In the genomic region with DNA sequence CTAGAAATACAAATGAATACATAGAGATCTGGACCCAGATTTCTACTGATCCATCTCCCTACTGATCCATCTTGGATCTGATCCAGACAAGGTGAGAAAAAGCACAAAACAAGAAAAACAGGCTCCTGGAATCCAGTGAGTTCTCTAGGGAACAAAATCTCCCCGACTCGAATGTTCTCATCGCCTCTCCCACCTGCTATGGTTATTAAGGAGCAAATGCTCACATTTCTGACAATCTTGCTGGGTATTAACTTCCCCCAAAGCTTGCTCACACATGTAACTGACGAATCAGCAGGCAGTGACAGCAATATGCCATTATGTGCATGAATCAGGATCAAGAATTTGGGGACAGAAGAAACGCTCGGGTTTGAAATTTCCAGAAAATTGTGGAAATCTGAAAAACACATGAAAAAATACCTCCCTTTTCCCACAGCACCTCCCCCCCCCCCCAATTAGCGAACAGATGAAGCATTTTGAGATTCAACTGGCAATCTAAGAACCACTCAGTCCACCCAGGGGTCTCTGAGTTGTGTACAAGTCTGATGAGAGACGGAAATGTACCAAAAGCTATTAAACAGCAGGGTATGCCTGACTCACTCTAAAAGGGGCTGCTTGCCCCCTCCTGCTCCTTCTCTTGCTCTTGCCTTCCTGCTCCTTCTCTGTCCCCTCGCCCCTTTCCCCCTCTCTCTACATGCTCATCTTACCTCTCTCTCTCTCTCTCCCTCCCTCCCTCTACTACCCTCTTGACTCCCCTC, we compare ENCODE assay signal across 24 mouse cellular contexts.
DNase-seq lines count a peak whose midpoint lies in the region; ATAC-seq lines count a peak whose summit lies in the region.
"Had no signal": no experiment of that assay in that cellular context is flagged by ENCODE, and none has a peak within 500 bp of the region (broad histone marks: within the 10 kb centered on the region; RNA-seq: fewer than 3 reads in every experiment).

No protein-coding gene starts in this region.

- DNase-seq in embryonic facial prominence, embryonic 11.5 days (ENCODE audit: low spot score), result peak; percentile 21
- DNase-seq in embryonic facial prominence, embryonic 10.5 days (ENCODE audit: low spot score), result no peak
- peak; percentile 51 for DNase-seq in midbrain, embryonic 11.5 days (ENCODE audit: low spot score, missing footprints)
- DNase-seq in brain, adult 2 months (ENCODE audit: low read depth, low spot score), result peak; percentile 48
- DNase-seq in adrenal gland, postnatal 14 days, result no peak
- DNase-seq: adrenal gland, adult 8-10 months; cerebellum, adult 9-10 months; gastrocnemius, adult 2 months; heart, postnatal 36 days; kidney, adult 18-20 months; kidney, postnatal 10 days; lung, embryonic 14.5 days; right cerebral cortex, postnatal 14 days; spleen, adult 18-20 months; thymus, postnatal 14 days had no signal

- no peak overlapping the region for H3K9ac ChIP-seq in embryonic facial prominence, embryonic 11.5 days (replicated peaks; ENCODE audit: low read length)
- H3K9ac ChIP-seq in midbrain, embryonic 11.5 days (ENCODE audit: low read length), result no peak overlapping the region
- no peak overlapping the region for H3K9ac ChIP-seq in midbrain, embryonic 13.5 days (replicated peaks)
- no peak overlapping the region for H3K9ac ChIP-seq in limb, embryonic 13.5 days
- H3K9ac ChIP-seq: heart, embryonic 15.5 days; hindbrain, embryonic 14.5 days; liver, embryonic 14.5 days; lung, embryonic 14.5 days had no signal

- no peaks in the 10 kb centered on the region for H3K36me3 ChIP-seq in embryonic facial prominence, embryonic 11.5 days (replicated peaks; ENCODE audit: control insufficient read depth, insufficient read depth, low read depth, low read length)
- peaks cover 6% of the 10 kb centered on the region for H3K36me3 ChIP-seq in embryonic facial prominence, embryonic 10.5 days (replicated peaks)
- H3K36me3 ChIP-seq in midbrain, embryonic 11.5 days (ENCODE audit: control insufficient read depth, insufficient read depth, low read length), result no peaks in the 10 kb centered on the region; the same call in none of the 2 replicates
- no peaks in the 10 kb centered on the region for H3K36me3 ChIP-seq in midbrain, embryonic 13.5 days
- peaks cover 4% of the 10 kb centered on the region; the same call in 1 of the 2 replicates for H3K36me3 ChIP-seq in limb, embryonic 13.5 days
- H3K36me3 ChIP-seq: heart, embryonic 15.5 days had no signal

- H3K27ac ChIP-seq in embryonic facial prominence, embryonic 11.5 days (replicated peaks; ENCODE audit: low read depth, low read length), result no peak overlapping the region; the same call in 1 of the 2 replicates
- no peak overlapping the region for H3K27ac ChIP-seq in embryonic facial prominence, embryonic 10.5 days (replicated peaks)
- H3K27ac ChIP-seq in midbrain, embryonic 11.5 days (ENCODE audit: low read depth, low read length), result no peak overlapping the region
- H3K27ac ChIP-seq in midbrain, embryonic 13.5 days, result no peak overlapping the region
- H3K27ac ChIP-seq in limb, embryonic 13.5 days, result peak overlapping the region; percentile 34; the same call in 1 of the 2 replicates
- H3K27ac ChIP-seq: gastrocnemius, adult 2 months; heart, embryonic 15.5 days; hindbrain, embryonic 14.5 days; liver, embryonic 14.5 days had no signal

- H3K27me3 ChIP-seq in embryonic facial prominence, embryonic 11.5 days (ENCODE audit: control insufficient read depth, insufficient read depth, low read length), result no peaks in the 10 kb centered on the region
- no peaks in the 10 kb centered on the region for H3K27me3 ChIP-seq in embryonic facial prominence, embryonic 10.5 days (replicated peaks; ENCODE audit: low read depth, poor library complexity, severe bottlenecking)
- no peaks in the 10 kb centered on the region for H3K27me3 ChIP-seq in midbrain, embryonic 11.5 days (ENCODE audit: control insufficient read depth, insufficient read depth, low read length)
- H3K27me3 ChIP-seq in midbrain, embryonic 13.5 days, result no peaks in the 10 kb centered on the region
- no peaks in the 10 kb centered on the region for H3K27me3 ChIP-seq in limb, embryonic 13.5 days
- H3K27me3 ChIP-seq: heart, embryonic 15.5 days had no signal

- 65% methylated on average over 9 of the region's 9 CpGs for WGBS in embryonic facial prominence, embryonic 11.5 days
- WGBS in embryonic facial prominence, embryonic 10.5 days, result 78% methylated on average over 9 of the region's 9 CpGs
- WGBS in midbrain, embryonic 11.5 days, result 81% methylated on average over 9 of the region's 9 CpGs
- 76% methylated on average over 9 of the region's 9 CpGs for WGBS in midbrain, embryonic 13.5 days
- 44% methylated on average over 9 of the region's 9 CpGs for WGBS in limb, embryonic 13.5 days

- no peak for ATAC-seq in embryonic facial prominence, embryonic 11.5 days (replicated peaks; ENCODE audit: insufficient number of reproducible peaks, low FRiP score, low TSS enrichment, low read depth)
- ATAC-seq in midbrain, embryonic 11.5 days (ENCODE audit: low FRiP score), result no peak
- no peak for ATAC-seq in midbrain, embryonic 13.5 days
- ATAC-seq in limb, embryonic 13.5 days (ENCODE audit: low FRiP score, low read depth), result no peak; the same call in 1 of the 2 replicates
- ATAC-seq: activated CD4-positive, CD25-positive, alpha-beta regulatory T cell, adult 4 months; inflammation-experienced regulatory T-cells, adult 6 months; midbrain, embryonic 16.5 days had no signal

- H3K9me3 ChIP-seq in embryonic facial prominence, embryonic 11.5 days (replicated peaks; ENCODE audit: control insufficient read depth, low read length), result no peaks in the 10 kb centered on the region
- no peaks in the 10 kb centered on the region for H3K9me3 ChIP-seq in embryonic facial prominence, embryonic 10.5 days
- no peaks in the 10 kb centered on the region for H3K9me3 ChIP-seq in midbrain, embryonic 11.5 days (ENCODE audit: control insufficient read depth, low read length)
- no peaks in the 10 kb centered on the region for H3K9me3 ChIP-seq in midbrain, embryonic 13.5 days
- H3K9me3 ChIP-seq in limb, embryonic 13.5 days, result no peaks in the 10 kb centered on the region
- H3K9me3 ChIP-seq: heart, embryonic 15.5 days had no signal

- peaks cover 5% of the 10 kb centered on the region for H3K4me1 ChIP-seq in embryonic facial prominence, embryonic 11.5 days (ENCODE audit: control insufficient read depth, insufficient read depth, low read length)
- H3K4me1 ChIP-seq in embryonic facial prominence, embryonic 10.5 days, result peaks cover 47% of the 10 kb centered on the region
- peaks cover 15% of the 10 kb centered on the region for H3K4me1 ChIP-seq in midbrain, embryonic 11.5 days (ENCODE audit: control insufficient read depth, insufficient read depth, low read length)
- H3K4me1 ChIP-seq in midbrain, embryonic 13.5 days (replicated peaks), result peaks cover 36% of the 10 kb centered on the region
- H3K4me1 ChIP-seq in limb, embryonic 13.5 days, result peaks cover 38% of the 10 kb centered on the region

- H3K4me2 ChIP-seq in embryonic facial prominence, embryonic 11.5 days (ENCODE audit: low read depth, low read length), result no peak overlapping the region
- H3K4me2 ChIP-seq in midbrain, embryonic 11.5 days, result no peak overlapping the region
- H3K4me2 ChIP-seq in midbrain, embryonic 13.5 days (replicated peaks), result no peak overlapping the region
- 0 out of 2 replicates have a peak overlapping the region, but pooled peaks have one; percentile 5 for H3K4me2 ChIP-seq in limb, embryonic 13.5 days (replicated peaks)
- H3K4me2 ChIP-seq: heart, embryonic 15.5 days; hindbrain, embryonic 14.5 days; lung, embryonic 14.5 days had no signal

- no peak overlapping the region for H3K4me3 ChIP-seq in embryonic facial prominence, embryonic 11.5 days (ENCODE audit: low read depth, low read length)
- H3K4me3 ChIP-seq in embryonic facial prominence, embryonic 10.5 days, result no peak overlapping the region
- H3K4me3 ChIP-seq in midbrain, embryonic 11.5 days (ENCODE audit: low read depth, low read length), result no peak overlapping the region
- H3K4me3 ChIP-seq in midbrain, embryonic 13.5 days (replicated peaks), result no peak overlapping the region
- no peak overlapping the region for H3K4me3 ChIP-seq in limb, embryonic 13.5 days
- H3K4me3 ChIP-seq: gastrocnemius, adult 2 months; heart, embryonic 15.5 days; myocyte had no signal

Comparison
In these comparisons a context has a peak if more than half of its experiments do, and no peak if none do; other contexts are left out.
1. DNase-seq: peak in embryonic facial prominence, embryonic 11.5 days (single experiment), midbrain, embryonic 11.5 days (single experiment) and brain, adult 2 months (single experiment); none in embryonic facial prominence, embryonic 10.5 days (single experiment) and adrenal gland, postnatal 14 days (single experiment).